Mouse (Mus musculus): ENCODE results near the gene Mgat2. TPM values are rescaled to one million over a fixed set of nuclear protein-coding genes. Genes with fewer than 3 reads are reported as not detected.
A peak's percentile ranks its signal among the peaks of the same experiment; 100 is the strongest.

The Mgat2 gene
- polyA plus RNA-seq, 1 experiment from 2014 or later: 37.0 TPM

GRCm38 (mm10) chr12:69198985-69199384 is 15.0 kb downstream of the Mgat2 start:
- DNase-seq (ENCODE audit: low spot score): no peak
- no peak overlapping the region for H3K9ac ChIP-seq (ENCODE audit: low read length)
- no peaks in the 10 kb centered on the region for H3K9me3 ChIP-seq (ENCODE audit: control insufficient read depth, low read length)
- H3K36me3 ChIP-seq (ENCODE audit: control insufficient read depth, insufficient read depth, low read length): no peaks in the 10 kb centered on the region; the same call in 1 of the 2 replicates
- 0 out of 2 replicates have a peak overlapping the region, but pooled peaks have one; percentile 12 for H3K4me2 ChIP-seq (ENCODE audit: low read depth)
- H3K27me3 ChIP-seq (ENCODE audit: control insufficient read depth, insufficient read depth, low read length): no peaks in the 10 kb centered on the region
- no peak for ATAC-seq (ENCODE audit: insufficient read depth, low FRiP score, low TSS enrichment)
- no peak overlapping the region for H3K27ac ChIP-seq (ENCODE audit: low read depth, low read length)
- no peak overlapping the region for H3K4me3 ChIP-seq (ENCODE audit: low read depth, low read length)
- peaks cover 12% of the 10 kb centered on the region for H3K4me1 ChIP-seq (ENCODE audit: control insufficient read depth, insufficient read depth, low read length)

GRCm38 (mm10) chr12:69204052-69204833 is 20.3 kb downstream of the Mgat2 start, which contains the start of gene Gm49384:
TSS of gene Gm49384 (minus strand) at chr12:69204267.
- 75% methylated on average over 16 of the region's 16 CpGs for WGBS
- no peak within 1 kb of the TSS for H3K27ac ChIP-seq (ENCODE audit: low read depth, low read length)
- no peak for DNase-seq (ENCODE audit: low spot score)
- ATAC-seq (ENCODE audit: insufficient read depth, low FRiP score, low TSS enrichment): no peak
- H3K9me3 ChIP-seq (ENCODE audit: control insufficient read depth, low read length): no peaks in the 10 kb centered on the region
- no peak within 1 kb of the TSS for H3K4me2 ChIP-seq (ENCODE audit: low read depth)
- no peaks in the 10 kb centered on the region; the same call in 1 of the 2 replicates for H3K36me3 ChIP-seq (ENCODE audit: control insufficient read depth, insufficient read depth, low read length)
- no peak within 1 kb of the TSS for H3K4me3 ChIP-seq (ENCODE audit: low read depth, low read length)
- H3K4me1 ChIP-seq (ENCODE audit: control insufficient read depth, insufficient read depth, low read length): no peaks in the 10 kb centered on the region; the same call in 1 of the 2 replicates
- no peaks in the 10 kb centered on the region for H3K27me3 ChIP-seq (ENCODE audit: control insufficient read depth, insufficient read depth, low read length)
- no peak within 1 kb of the TSS for H3K9ac ChIP-seq (ENCODE audit: low read length)

- DNase-seq (ENCODE audit: low spot score) (no peak), ATAC-seq (ENCODE audit: insufficient read depth, low FRiP score, low TSS enrichment) (no peak)
- WGBS: 96% methylated on average over 8 of the region's 8 CpGs
- peaks cover 4% of the 10 kb centered on the region for H3K36me3 ChIP-seq (ENCODE audit: control insufficient read depth, insufficient read depth, low read length)
- no peak overlapping the region for H3K27ac ChIP-seq (ENCODE audit: low read depth, low read length)
- no peaks in the 10 kb centered on the region for H3K9me3 ChIP-seq (ENCODE audit: control insufficient read depth, low read length)
- no peak overlapping the region for H3K4me2 ChIP-seq (ENCODE audit: low read depth)
- H3K27me3 ChIP-seq (ENCODE audit: control insufficient read depth, insufficient read depth, low read length): no peaks in the 10 kb centered on the region
- no peak overlapping the region for H3K9ac ChIP-seq (ENCODE audit: low read length)
- H3K4me3 ChIP-seq (ENCODE audit: low read depth, low read length): no peak overlapping the region
- no peaks in the 10 kb centered on the region for H3K4me1 ChIP-seq (ENCODE audit: control insufficient read depth, insufficient read depth, low read length)
These were observed 23.4 kb downstream of the Mgat2 start for GRCm38 (mm10) chr12:69207396-69207795.

GRCm38 (mm10) chr12:69207926-69208325 is 24.0 kb downstream of the Mgat2 start:
- DNase-seq (ENCODE audit: low spot score) (no peak), ATAC-seq (ENCODE audit: insufficient read depth, low FRiP score, low TSS enrichment) (no peak)
- no peak overlapping the region for H3K4me3 ChIP-seq (ENCODE audit: low read depth, low read length)
- no peaks in the 10 kb centered on the region for H3K9me3 ChIP-seq (ENCODE audit: control insufficient read depth, low read length)
- no peaks in the 10 kb centered on the region for H3K27me3 ChIP-seq (ENCODE audit: control insufficient read depth, insufficient read depth, low read length)
- WGBS: 95% methylated on average over 7 of the region's 7 CpGs
- H3K4me2 ChIP-seq (ENCODE audit: low read depth): no peak overlapping the region
- no peaks in the 10 kb centered on the region for H3K4me1 ChIP-seq (ENCODE audit: control insufficient read depth, insufficient read depth, low read length)
- no peak overlapping the region for H3K9ac ChIP-seq (ENCODE audit: low read length)
- peaks cover 5% of the 10 kb centered on the region; the same call in 1 of the 2 replicates for H3K36me3 ChIP-seq (ENCODE audit: control insufficient read depth, insufficient read depth, low read length)
- H3K27ac ChIP-seq (ENCODE audit: low read depth, low read length): no peak overlapping the region

- Histone ChIP-seq H3K27me3 (ENCODE audit: control insufficient read depth, insufficient read depth, low read length) (no peaks in the 10 kb centered on the region), H3K36me3 (ENCODE audit: control insufficient read depth, insufficient read depth, low read length) (peaks cover 5% of the 10 kb centered on the region; the same call in 1 of the 2 replicates), H3K4me1 (ENCODE audit: control insufficient read depth, insufficient read depth, low read length) (no peaks in the 10 kb centered on the region), H3K27ac (ENCODE audit: low read depth, low read length) (no peak overlapping the region), H3K4me2 (ENCODE audit: low read depth) (no peak overlapping the region), H3K4me3 (ENCODE audit: low read depth, low read length) (no peak overlapping the region), H3K9me3 (ENCODE audit: control insufficient read depth, low read length) (no peaks in the 10 kb centered on the region), H3K9ac (ENCODE audit: low read length) (no peak overlapping the region)
- no peak for ATAC-seq (ENCODE audit: insufficient read depth, low FRiP score, low TSS enrichment)
- no peak for DNase-seq (ENCODE audit: low spot score)
- 93% methylated on average over 2 of the region's 2 CpGs for WGBS
These were observed 24.6 kb downstream of the Mgat2 start for GRCm38 (mm10) chr12:69208520-69208919.

GRCm38 (mm10) chr12:69210056-69210979 is 26.4 kb downstream of the Mgat2 start:
- H3K36me3 ChIP-seq (ENCODE audit: control insufficient read depth, insufficient read depth, low read length): peaks cover 5% of the 10 kb centered on the region; the same call in 1 of the 2 replicates
- no peak for DNase-seq (ENCODE audit: low spot score)
- H3K4me3 ChIP-seq (ENCODE audit: low read depth, low read length): no peak overlapping the region
- no peak overlapping the region for H3K4me2 ChIP-seq (ENCODE audit: low read depth)
- no peaks in the 10 kb centered on the region for H3K9me3 ChIP-seq (ENCODE audit: control insufficient read depth, low read length)
- no peaks in the 10 kb centered on the region for H3K4me1 ChIP-seq (ENCODE audit: control insufficient read depth, insufficient read depth, low read length)
- WGBS: 88% methylated on average over 18 of the region's 18 CpGs
- H3K27me3 ChIP-seq (ENCODE audit: control insufficient read depth, insufficient read depth, low read length): no peaks in the 10 kb centered on the region
- H3K27ac ChIP-seq (ENCODE audit: low read depth, low read length): no peak overlapping the region
- ATAC-seq (ENCODE audit: insufficient read depth, low FRiP score, low TSS enrichment): no peak
- no peak overlapping the region for H3K9ac ChIP-seq (ENCODE audit: low read length)

GRCm38 (mm10) chr12:69211057-69211456 is 27.1 kb downstream of the Mgat2 start:
- Histone ChIP-seq H3K4me1 (ENCODE audit: control insufficient read depth, insufficient read depth, low read length) (no peaks in the 10 kb centered on the region), H3K36me3 (ENCODE audit: control insufficient read depth, insufficient read depth, low read length) (peaks cover 5% of the 10 kb centered on the region; the same call in 1 of the 2 replicates), H3K27ac (ENCODE audit: low read depth, low read length) (no peak overlapping the region), H3K9ac (ENCODE audit: low read length) (no peak overlapping the region), H3K9me3 (ENCODE audit: control insufficient read depth, low read length) (no peaks in the 10 kb centered on the region), H3K27me3 (ENCODE audit: control insufficient read depth, insufficient read depth, low read length) (no peaks in the 10 kb centered on the region), H3K4me2 (ENCODE audit: low read depth) (no peak overlapping the region), H3K4me3 (ENCODE audit: low read depth, low read length) (no peak overlapping the region)
- 92% methylated on average over 5 of the region's 5 CpGs for WGBS
- no peak for DNase-seq (ENCODE audit: low spot score)
- ATAC-seq (ENCODE audit: insufficient read depth, low FRiP score, low TSS enrichment): no peak

- no peak overlapping the region for H3K4me2 ChIP-seq (ENCODE audit: low read depth)
- DNase-seq (ENCODE audit: low spot score) (no peak), ATAC-seq (ENCODE audit: insufficient read depth, low FRiP score, low TSS enrichment) (no peak)
- WGBS: 95% methylated on average over 13 of the region's 13 CpGs
- no peaks in the 10 kb centered on the region for H3K27me3 ChIP-seq (ENCODE audit: control insufficient read depth, insufficient read depth, low read length)
- H3K9me3 ChIP-seq (ENCODE audit: control insufficient read depth, low read length): no peaks in the 10 kb centered on the region
- H3K27ac ChIP-seq (ENCODE audit: low read depth, low read length): no peak overlapping the region
- H3K36me3 ChIP-seq (ENCODE audit: control insufficient read depth, insufficient read depth, low read length): peaks cover 5% of the 10 kb centered on the region; the same call in 1 of the 2 replicates
- H3K4me1 ChIP-seq (ENCODE audit: control insufficient read depth, insufficient read depth, low read length): no peaks in the 10 kb centered on the region
- no peak overlapping the region for H3K9ac ChIP-seq (ENCODE audit: low read length)
- H3K4me3 ChIP-seq (ENCODE audit: low read depth, low read length): no peak overlapping the region
These were observed 29.3 kb downstream of the Mgat2 start for GRCm38 (mm10) chr12:69213186-69213777.

Data from neural tube, embryonic 11.5 days (tissue).